Mouse (Mus musculus) embryonic facial prominence, embryonic 11.5 days (tissue): ENCODE data around the gene Clip4. TPM values are rescaled to one million over a fixed set of nuclear protein-coding genes. Genes with fewer than 3 reads are reported as not detected.

Experiments used
- ATAC-seq: fragments of 200-750 bp; cut with Nextera tagmentation; replicated peaks from 2 replicates; pipeline ENCODE4 v1.8.0; 2017; ENCODE audit warnings: low read depth; ENCODE audit not compliant: insufficient number of reproducible peaks, low FRiP score, low TSS enrichment
- DNase-seq: peaks from one replicate; pipeline ENCODE4 v3.0.0-alpha.2; 2015; ENCODE audit warnings: low spot score
- H3K27ac ChIP-seq: fragments of 300-500 bp; sonication (generic); replicated peaks from 2 replicates; pipeline ENCODE4 v1.5.1; 2014; ENCODE audit warnings: mild to moderate bottlenecking, low read depth, low read length, control low read depth
- H3K27me3 ChIP-seq: fragments of 300-500 bp; sonication (generic); 2 replicates; pipeline ENCODE4 v1.6.1; 2014; ENCODE audit warnings: mild to moderate bottlenecking, low read length, moderate library complexity, mixed read lengths; ENCODE audit not compliant: control insufficient read depth, insufficient read depth
- H3K36me3 ChIP-seq: fragments of 300-500 bp; sonication (generic); replicated peaks from 2 replicates; pipeline ENCODE4 v1.6.1; 2014; ENCODE audit warnings: low read depth, mild to moderate bottlenecking, low read length, moderate library complexity, mixed read lengths; ENCODE audit not compliant: control insufficient read depth, insufficient read depth
- H3K4me1 ChIP-seq: fragments of 300-500 bp; sonication (generic); 2 replicates; pipeline ENCODE4 v1.6.1; 2014; ENCODE audit warnings: low read length, mixed read lengths; ENCODE audit not compliant: control insufficient read depth, insufficient read depth
- H3K4me2 ChIP-seq: fragments of 300-500 bp; sonication (generic); 2 replicates; pipeline ENCODE4 v1.6.1; 2014; ENCODE audit warnings: low read depth, mild to moderate bottlenecking, control low read depth, low read length, moderate library complexity
- H3K4me3 ChIP-seq: fragments of 300-500 bp; sonication (generic); 2 replicates; pipeline ENCODE4 v1.5.1; 2014; ENCODE audit warnings: low read depth, low read length, control low read depth
- H3K9ac ChIP-seq: fragments of 300-500 bp; sonication (generic); replicated peaks from 2 replicates; pipeline ENCODE4 v1.6.1; 2014; ENCODE audit warnings: mild to moderate bottlenecking, control low read depth, low read length
- H3K9me3 ChIP-seq: fragments of 300-500 bp; sonication (generic); replicated peaks from 2 replicates; pipeline ENCODE4 v1.6.1; 2016; ENCODE audit warnings: mild to moderate bottlenecking, low read length, inconsistent platforms, mixed read lengths; ENCODE audit not compliant: control insufficient read depth
- WGBS: fragments of 180-500 bp; shearing (Covaris S2); extraction: QIAGEN DNeasy Blood & Tissue Kit; methylation state at CpG from one replicate; pipeline ENCODE4 v1.1.7; 2014; 5-methylcytosine and 5-hydroxymethylcytosine counted together
- polyA plus RNA-seq: library from polyadenylated mRNA; unstranded; fragments of >200 nt; fragmentation: Nextera tagmentation; extraction: Ambion mirVana; gene quantifications from 2 replicates; pipeline ENCODE4 v1.2.1, GENCODE M21; 2014

Gene Clip4
- polyA plus RNA-seq, 1 experiment from 2014 or later, result 5.0 TPM

DNA sequence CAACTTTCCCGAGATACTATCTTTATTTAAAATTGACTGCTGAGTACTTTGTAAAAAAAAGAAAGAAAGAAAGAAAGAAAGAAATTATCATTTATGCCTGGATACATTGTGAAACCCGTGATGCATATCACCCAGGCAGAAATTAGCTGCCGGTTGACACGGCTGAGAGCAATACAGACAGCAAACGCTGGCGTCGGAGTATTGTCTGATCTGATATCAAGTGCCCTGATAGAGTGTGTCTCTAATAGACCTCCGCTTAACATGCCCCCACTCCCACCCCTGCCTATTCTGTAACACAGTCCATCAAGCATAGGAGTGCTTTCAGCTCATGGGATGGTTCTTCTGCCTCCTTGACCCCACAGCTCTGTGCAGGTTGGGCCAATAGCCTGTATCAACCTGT is 20.7 kb upstream of the Clip4 start:
- no peak overlapping the region for H3K4me2 ChIP-seq
- H3K9me3 ChIP-seq, result no peaks in the 10 kb centered on the region
- H3K4me1 ChIP-seq, result no peaks in the 10 kb centered on the region
- H3K27me3 ChIP-seq, result no peaks in the 10 kb centered on the region
- H3K9ac ChIP-seq, result no peak overlapping the region
- no peak for DNase-seq
- H3K4me3 ChIP-seq, result no peak overlapping the region
- no peak for ATAC-seq
- 87% methylated on average over 8 of the region's 8 CpGs for WGBS
- H3K27ac ChIP-seq, result no peak overlapping the region
- H3K36me3 ChIP-seq, result no peaks in the 10 kb centered on the region

DNA sequence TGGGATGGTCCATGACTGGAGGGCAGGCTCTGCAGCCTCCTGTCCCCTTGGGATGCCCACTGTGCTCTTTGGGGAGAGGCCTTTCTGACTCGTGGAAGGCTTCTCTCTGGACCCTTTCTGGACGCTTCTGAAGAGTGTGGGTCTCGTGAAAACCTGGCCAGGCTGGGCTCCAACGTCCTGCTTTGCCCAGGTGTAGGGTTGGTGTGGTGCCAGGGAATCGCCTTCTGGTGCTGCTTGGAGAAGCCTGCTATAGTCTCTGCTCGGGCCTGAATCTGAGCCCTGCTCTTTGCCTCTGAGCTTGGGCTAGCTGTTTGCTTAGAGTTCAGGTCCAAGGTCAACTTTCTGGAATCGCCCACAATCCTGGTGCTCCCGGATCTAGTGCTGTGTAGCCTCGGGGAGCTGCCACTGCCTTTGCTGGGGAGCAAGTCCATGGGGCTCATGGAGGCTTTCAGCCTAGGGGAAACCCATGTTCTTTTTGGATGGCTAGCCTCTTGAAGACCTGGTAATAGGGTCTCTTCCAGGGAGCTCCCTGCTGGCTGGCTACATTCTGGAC is 18.6 kb upstream of the Clip4 start:
- Histone ChIP-seq H3K36me3 (no peaks in the 10 kb centered on the region), H3K27ac (no peak overlapping the region), H3K9me3 (no peaks in the 10 kb centered on the region), H3K4me1 (no peaks in the 10 kb centered on the region), H3K27me3 (no peaks in the 10 kb centered on the region), H3K9ac (no peak overlapping the region), H3K4me2 (no peak overlapping the region), H3K4me3 (no peak overlapping the region)
- WGBS, result 77% methylated on average over 9 of the region's 9 CpGs
- no peak for ATAC-seq
- no peak for DNase-seq

DNA sequence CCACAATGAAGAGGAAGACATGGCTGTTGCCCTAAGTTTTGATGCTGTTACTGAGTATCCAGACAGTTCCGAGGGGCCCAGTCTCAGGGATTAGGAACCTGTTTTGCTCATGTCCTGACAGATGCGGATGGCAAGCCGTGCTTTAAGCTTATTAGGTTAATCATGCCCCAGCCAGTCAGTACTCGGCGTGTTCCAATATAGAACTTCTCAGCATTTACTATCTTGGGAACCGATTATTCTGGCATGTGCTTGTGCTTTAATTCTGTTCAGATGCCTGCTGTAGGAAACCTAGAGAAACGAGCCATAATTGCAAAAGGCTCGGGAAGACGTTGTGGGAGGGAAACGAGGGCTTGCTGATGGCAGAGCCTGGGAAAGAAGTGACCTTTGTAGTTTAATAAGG is 15.4 kb upstream of the Clip4 start, which contains the start of gene Pcare:
Gene Pcare (minus strand): TSS at position 64 of the 400 bp plus-strand sequence.
- Histone ChIP-seq H3K9me3 (no peaks in the 10 kb centered on the region), H3K4me1 (no peaks in the 10 kb centered on the region), H3K9ac (no peak within 1 kb of the TSS), H3K27ac (no peak within 1 kb of the TSS), H3K27me3 (no peaks in the 10 kb centered on the region), H3K36me3 (no peaks in the 10 kb centered on the region), H3K4me2 (no peak within 1 kb of the TSS), H3K4me3 (no peak within 1 kb of the TSS)
- DNase-seq (no peak), ATAC-seq (no peak)
- WGBS, result 63% methylated on average over 10 of the region's 10 CpGs

DNA sequence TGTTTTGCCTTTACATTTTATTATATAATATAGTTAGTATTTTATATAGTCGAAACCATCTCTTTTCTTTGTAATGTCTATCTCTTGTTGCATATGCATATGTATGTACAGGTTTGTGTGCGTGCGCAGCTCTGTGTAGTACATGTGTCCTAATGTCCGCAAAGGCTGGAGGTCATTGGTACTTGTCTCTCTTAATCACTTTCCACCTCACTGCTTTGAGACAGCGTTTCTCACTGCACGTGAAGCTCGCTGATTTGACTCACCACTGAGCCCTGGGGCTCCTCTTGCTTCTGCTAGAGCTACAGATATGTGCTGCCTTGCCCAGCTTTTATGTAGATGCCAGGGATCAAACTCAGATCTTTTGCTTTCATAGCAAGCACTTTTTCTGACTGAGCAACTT is 7.7 kb upstream of the Clip4 start:
- Histone ChIP-seq H3K27ac (no peak overlapping the region), H3K4me1 (no peaks in the 10 kb centered on the region), H3K9me3 (no peaks in the 10 kb centered on the region), H3K27me3 (no peaks in the 10 kb centered on the region), H3K4me3 (no peak overlapping the region), H3K9ac (no peak overlapping the region), H3K36me3 (no peaks in the 10 kb centered on the region), H3K4me2 (no peak overlapping the region)
- no peak for DNase-seq
- WGBS, result 72% methylated on average over 7 of the region's 7 CpGs
- ATAC-seq, result no peak

DNA sequence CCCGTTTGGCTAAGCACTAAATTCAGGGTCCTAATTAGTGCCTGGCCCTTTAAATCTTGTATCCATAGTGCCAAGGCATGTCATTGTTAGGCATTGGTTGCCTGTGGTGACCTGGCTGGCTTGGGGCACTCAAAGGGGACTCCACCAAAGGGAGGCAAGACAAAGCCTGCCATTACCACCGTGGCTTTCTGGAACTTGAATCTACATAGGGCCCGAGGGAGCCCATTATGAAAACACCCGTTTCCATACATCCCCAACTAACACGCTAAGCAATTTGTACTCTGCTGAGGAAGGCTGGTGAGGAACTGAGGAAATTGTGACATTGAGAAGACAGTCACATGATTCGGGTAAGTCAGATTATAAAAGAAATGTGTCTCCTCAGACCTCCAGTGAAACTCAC is 1.3 kb downstream of the Clip4 start:
- no peaks in the 10 kb centered on the region for H3K27me3 ChIP-seq
- peak; percentile 41 for DNase-seq
- H3K36me3 ChIP-seq, result no peaks in the 10 kb centered on the region
- H3K9ac ChIP-seq, result no peak overlapping the region
- 25% methylated on average over 6 of the region's 6 CpGs for WGBS
- no peak overlapping the region for H3K27ac ChIP-seq
- no peak overlapping the region for H3K4me3 ChIP-seq
- no peak overlapping the region for H3K4me2 ChIP-seq
- peak; percentile 52; the same call in 1 of the 2 replicates for ATAC-seq
- no peaks in the 10 kb centered on the region for H3K4me1 ChIP-seq
- no peaks in the 10 kb centered on the region for H3K9me3 ChIP-seq

DNA sequence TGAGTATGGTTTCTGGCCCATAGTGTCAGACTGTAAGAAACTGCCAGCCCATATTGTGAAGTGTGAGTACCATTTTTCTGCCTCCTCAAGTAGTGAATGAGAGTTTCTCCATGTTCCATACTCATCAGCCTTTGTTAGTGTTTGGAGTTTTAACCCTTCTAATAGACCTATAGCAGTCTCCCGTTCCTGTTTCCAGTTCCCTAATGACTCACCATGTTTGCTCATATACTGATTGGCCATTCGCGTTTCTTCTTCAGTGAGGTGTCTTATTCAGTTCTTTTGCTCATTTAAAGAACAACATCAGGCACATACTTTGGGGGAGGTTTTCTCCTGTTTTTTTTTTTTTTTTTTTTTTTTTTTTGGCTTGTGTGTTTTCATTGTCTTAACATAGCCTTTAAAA is 2.4 kb downstream of the Clip4 start:
- no peak overlapping the region for H3K4me2 ChIP-seq
- H3K27ac ChIP-seq, result no peak overlapping the region
- H3K9me3 ChIP-seq, result no peaks in the 10 kb centered on the region
- H3K4me3 ChIP-seq, result no peak overlapping the region
- H3K36me3 ChIP-seq, result no peaks in the 10 kb centered on the region
- H3K4me1 ChIP-seq, result no peaks in the 10 kb centered on the region
- no peaks in the 10 kb centered on the region for H3K27me3 ChIP-seq
- H3K9ac ChIP-seq, result no peak overlapping the region
- ATAC-seq (no peak), DNase-seq (no peak)
- WGBS, result 92% methylated on average over 3 of the region's 3 CpGs

DNA sequence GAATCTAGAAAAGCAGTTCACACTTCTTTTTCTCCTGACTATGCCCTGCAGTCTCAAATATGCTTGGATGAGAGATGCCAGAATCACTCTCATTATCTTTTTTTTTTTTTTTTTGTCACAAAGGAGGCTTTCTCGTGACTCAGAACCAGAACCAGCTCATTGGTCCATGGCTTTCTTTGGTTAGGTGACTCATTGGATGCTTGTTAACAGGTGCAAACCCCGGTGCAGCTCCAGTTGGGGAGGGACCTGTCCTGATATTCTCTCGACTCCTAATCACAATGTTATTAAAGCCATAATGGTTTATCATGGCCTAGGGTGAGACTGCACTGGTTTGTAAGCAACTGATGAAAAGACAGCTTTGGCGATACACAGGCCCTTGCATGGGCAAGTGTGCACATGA is 5.9 kb downstream of the Clip4 start:
- ATAC-seq, result no peak

DNA sequence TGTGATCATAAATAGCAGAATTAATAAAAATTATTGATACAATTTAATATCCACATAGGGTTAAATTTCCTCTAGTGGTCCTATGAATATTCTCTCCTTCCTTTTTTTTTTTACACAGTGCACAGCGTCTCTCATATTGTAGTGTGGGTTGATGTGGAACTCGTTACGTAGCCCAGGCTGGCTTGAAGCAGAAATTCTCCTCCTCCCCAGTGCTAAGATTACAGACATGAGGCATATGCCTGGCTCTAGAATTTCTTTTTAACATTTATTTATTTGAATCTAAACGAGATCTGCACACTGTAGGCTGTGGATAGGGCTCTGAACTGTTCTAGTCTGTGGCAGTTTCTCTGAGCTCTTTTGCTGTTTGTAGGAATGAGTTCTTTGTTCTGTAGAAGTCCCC is 7.0 kb downstream of the Clip4 start:
- no peak for ATAC-seq
- H3K9me3 ChIP-seq, result no peaks in the 10 kb centered on the region
- DNase-seq, result no peak
- H3K4me1 ChIP-seq, result no peaks in the 10 kb centered on the region
- no peaks in the 10 kb centered on the region for H3K27me3 ChIP-seq
- no peak overlapping the region for H3K9ac ChIP-seq
- no peak overlapping the region for H3K4me2 ChIP-seq
- WGBS, result 83% methylated on average over 4 of the region's 4 CpGs
- H3K36me3 ChIP-seq, result no peaks in the 10 kb centered on the region
- H3K27ac ChIP-seq, result no peak overlapping the region
- no peak overlapping the region for H3K4me3 ChIP-seq

More for the DNA sequence above, 5.9 kb downstream of the Clip4 start:
- H3K27me3 ChIP-seq, result no peaks in the 10 kb centered on the region
- H3K36me3 ChIP-seq, result no peaks in the 10 kb centered on the region
- H3K9me3 ChIP-seq, result no peaks in the 10 kb centered on the region
- 75% methylated on average over 4 of the region's 4 CpGs for WGBS
- H3K9ac ChIP-seq, result no peak overlapping the region
- no peak for DNase-seq
- no peaks in the 10 kb centered on the region for H3K4me1 ChIP-seq
- H3K4me3 ChIP-seq, result no peak overlapping the region
- H3K27ac ChIP-seq, result no peak overlapping the region
- H3K4me2 ChIP-seq, result no peak overlapping the region
